Comparison of ENCODE assay signal across 32 mouse cellular contexts in the genomic region with DNA sequence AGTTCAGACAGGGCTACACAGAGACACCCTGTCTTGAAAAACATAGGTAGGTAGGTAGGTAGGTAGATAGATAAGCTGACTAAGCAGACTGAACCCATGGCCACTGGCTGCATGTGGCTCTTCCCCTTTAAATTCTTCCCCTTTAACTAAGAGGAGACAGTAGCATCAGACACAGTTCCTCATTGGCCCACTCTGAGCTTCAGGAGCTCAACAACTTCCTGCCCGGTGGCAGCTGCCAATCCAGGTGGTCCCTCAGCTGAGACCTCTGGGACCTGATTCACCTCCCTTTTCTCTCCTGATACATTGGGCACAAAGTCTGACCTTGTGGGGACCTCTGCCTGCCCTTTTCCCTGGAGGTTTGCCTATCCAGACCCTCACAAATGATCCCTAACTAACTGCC. TPM values are rescaled to one million over a fixed set of nuclear protein-coding genes. Genes with fewer than 3 reads are reported as not detected.
A peak's percentile ranks its signal among the peaks of the same experiment; 100 is the strongest.
DNase-seq lines count a peak whose midpoint lies in the region; ATAC-seq and TF ChIP-seq lines count a peak whose summit lies in the region.
"Had no signal": no experiment of that assay in that cellular context is flagged by ENCODE, and none has a peak within 500 bp of the region (broad histone marks: within the 10 kb centered on the region; RNA-seq: fewer than 3 reads in every experiment).

No protein-coding gene starts in this region.

- no peak for ATAC-seq in liver, postnatal 0 days
- ATAC-seq in liver, embryonic 12.5 days: no peak
- 0 out of 2 replicates have a peak, but pooled peaks have one; percentile 11 for ATAC-seq in granulocyte monocyte progenitor cell, adult 5-6 weeks (replicated peaks; ENCODE audit: poor library complexity, severe bottlenecking)
- ATAC-seq in activated CD4-positive, CD25-positive, alpha-beta regulatory T cell, adult 4 months: no peak
- ATAC-seq: forebrain, embryonic 15.5 days had no signal

- H3K4me2 ChIP-seq in liver, postnatal 0 days (ENCODE audit: low read depth, low read length): 0 out of 2 replicates have a peak overlapping the region, but pooled peaks have one; percentile 30
- H3K4me2 ChIP-seq in liver, embryonic 12.5 days: no peak overlapping the region
- H3K4me2 ChIP-seq: embryonic facial prominence, embryonic 12.5 days; forebrain, embryonic 15.5 days; heart, embryonic 13.5 days; hindbrain, embryonic 12.5 days; limb, embryonic 15.5 days; neural tube, embryonic 12.5 days had no signal

- no peak overlapping the region for H3K9ac ChIP-seq in liver, postnatal 0 days (replicated peaks)
- H3K9ac ChIP-seq in liver, embryonic 12.5 days: no peak overlapping the region
- H3K9ac ChIP-seq: embryonic facial prominence, embryonic 12.5 days; forebrain, embryonic 15.5 days; heart, embryonic 13.5 days; hindbrain, embryonic 12.5 days; limb, embryonic 15.5 days; neural tube, embryonic 12.5 days had no signal

- WGBS in liver, postnatal 0 days (ENCODE audit: insufficient replicate concordance): 67% methylated on average over 1 of the region's 1 CpGs
- WGBS in liver, embryonic 12.5 days (ENCODE audit: insufficient replicate concordance): 62% methylated on average over 1 of the region's 1 CpGs

- no peak for DNase-seq in liver, postnatal 0 days
- DNase-seq in thymus, postnatal 10 days (ENCODE audit: low spot score in 2 of 2): peak; percentile 53 to 61
- DNase-seq in lung, postnatal 14 days: no peak
- no peak for DNase-seq in spleen, postnatal 10 days (ENCODE audit: low spot score in 2 of 2)
- DNase-seq: adrenal gland, postnatal 25 days; cerebellum, adult 11 months; cerebellum, postnatal 10 days; gastrocnemius, postnatal 14 days; heart, adult 18-20 months; heart, postnatal 14 days; kidney, adult 2 months; layer of hippocampus, adult 9-11 months; left cerebral cortex, postnatal 4 days; lung, adult 18-20 months; lung, postnatal 10 days; midbrain, embryonic 14.5 days; retina, postnatal 1 day; right cerebral cortex, postnatal 25 days had no signal

- H3K27me3 ChIP-seq in liver, postnatal 0 days (ENCODE audit: insufficient read depth, low read length): no peaks in the 10 kb centered on the region
- H3K27me3 ChIP-seq in liver, embryonic 12.5 days (replicated peaks): no peaks in the 10 kb centered on the region
- H3K27me3 ChIP-seq: embryonic facial prominence, embryonic 12.5 days; forebrain, embryonic 15.5 days; heart, embryonic 13.5 days; hindbrain, embryonic 12.5 days; limb, embryonic 15.5 days; megakaryocyte, embryonic 14.5 days; neural tube, embryonic 12.5 days had no signal

- peaks cover 71% of the 10 kb centered on the region for H3K36me3 ChIP-seq in liver, postnatal 0 days (replicated peaks; ENCODE audit: insufficient read depth, low read length)
- H3K36me3 ChIP-seq in liver, embryonic 12.5 days: peaks cover 92% of the 10 kb centered on the region

- H3K4me1 ChIP-seq in liver, postnatal 0 days (ENCODE audit: insufficient read depth): peaks cover 37% of the 10 kb centered on the region
- H3K4me1 ChIP-seq in liver, embryonic 12.5 days: peaks cover 52% of the 10 kb centered on the region

- no peak overlapping the region for H3K4me3 ChIP-seq in liver, postnatal 0 days (ENCODE audit: low read depth, low read length)
- H3K4me3 ChIP-seq in liver, embryonic 12.5 days: no peak overlapping the region
- H3K4me3 ChIP-seq: embryonic facial prominence, embryonic 12.5 days; erythroblast, embryonic 14.5 days; forebrain, embryonic 15.5 days; heart, embryonic 13.5 days; hindbrain, embryonic 12.5 days; limb, embryonic 15.5 days; megakaryocyte, embryonic 14.5 days; neural tube, embryonic 12.5 days had no signal

- TF ChIP-seq EP300 in liver, postnatal 0 days (IDR thresholded peaks at IDR 0.05; ENCODE audit: low read depth): no peak

- no peak overlapping the region for H3K27ac ChIP-seq in liver, postnatal 0 days (ENCODE audit: low read depth)
- H3K27ac ChIP-seq in liver, embryonic 12.5 days: no peak overlapping the region
- H3K27ac ChIP-seq: embryonic facial prominence, embryonic 12.5 days; forebrain, embryonic 15.5 days; heart, embryonic 13.5 days; hindbrain, embryonic 12.5 days; kidney, postnatal 0 days; limb, embryonic 15.5 days; neural tube, embryonic 12.5 days had no signal

- TF ChIP-seq CTCF in liver, postnatal 0 days (IDR thresholded peaks at IDR 0.05; ENCODE audit: low read depth): no peak

- H3K9me3 ChIP-seq in liver, postnatal 0 days (ENCODE audit: low read length): no peaks in the 10 kb centered on the region
- no peaks in the 10 kb centered on the region for H3K9me3 ChIP-seq in liver, embryonic 12.5 days (replicated peaks)
- H3K9me3 ChIP-seq: embryonic facial prominence, embryonic 12.5 days; forebrain, embryonic 15.5 days; heart, embryonic 13.5 days; hindbrain, embryonic 12.5 days; limb, embryonic 15.5 days; megakaryocyte, embryonic 14.5 days; neural tube, embryonic 12.5 days had no signal

RNA-seq across cellular contexts. Expression of a gene that starts 10.9 kb away (rescaled TPM):
- polyA plus RNA-seq in liver, postnatal 0 days (2015; fragmentation: Nextera tagmentation; extraction: Ambion mirVana): 3.6 and 4.3 TPM in 2 replicates
- 6.0 and 6.1 TPM in 2 replicates for polyA plus RNA-seq in liver, embryonic 12.5 days (2016; fragmentation: Nextera tagmentation; extraction: Ambion mirVana)
- 29.5 and 37.5 TPM in 2 replicates for total RNA-seq in granulocyte monocyte progenitor cell, adult 5-6 weeks (2014; fragmentation: Nextera tagmentation)
- total RNA-seq in granulocyte monocyte progenitor cell, adult 5-6 weeks (2017): 1.2 TPM in 2 replicates
- polyA plus RNA-seq in activated CD4-positive, CD25-positive, alpha-beta regulatory T cell, adult 4 months (2017; shearing (Covaris generic)): 10 to 100 TPM; 12.5 to 12.9 TPM

RNA-seq across cellular contexts. Expression of a gene that starts 16.3 kb away (rescaled TPM):
- 116 and 120 TPM in 2 replicates for polyA plus RNA-seq in liver, postnatal 0 days (2015; fragmentation: Nextera tagmentation; extraction: Ambion mirVana)
- polyA plus RNA-seq in liver, embryonic 12.5 days (2016; fragmentation: Nextera tagmentation; extraction: Ambion mirVana): 77.4 and 77.8 TPM in 2 replicates
- 26.5 and 45.9 TPM in 2 replicates for total RNA-seq in granulocyte monocyte progenitor cell, adult 5-6 weeks (2014; fragmentation: Nextera tagmentation)
- 15.5 and 25.2 TPM in 2 replicates for total RNA-seq in granulocyte monocyte progenitor cell, adult 5-6 weeks (2017)
- 10 to 100 TPM; 31.6 to 42.2 TPM for polyA plus RNA-seq in activated CD4-positive, CD25-positive, alpha-beta regulatory T cell, adult 4 months (2017; shearing (Covaris generic))

RNA-seq across cellular contexts. Expression of a gene that starts 20.4 kb away (rescaled TPM):
- 2.1 and 2.4 TPM in 2 replicates for polyA plus RNA-seq in liver, postnatal 0 days (2015; fragmentation: Nextera tagmentation; extraction: Ambion mirVana)
- polyA plus RNA-seq in liver, embryonic 12.5 days (2016; fragmentation: Nextera tagmentation; extraction: Ambion mirVana): 3.9 and 4.8 TPM in 2 replicates
- total RNA-seq in granulocyte monocyte progenitor cell, adult 5-6 weeks (2014; fragmentation: Nextera tagmentation): 1.5 TPM in 1 of 2 replicates, not detected in the other
- total RNA-seq in granulocyte monocyte progenitor cell, adult 5-6 weeks (2017): 0.26 and 1.6 TPM in 2 replicates
- 10 to 100 TPM; 54.3 to 75.1 TPM for polyA plus RNA-seq in activated CD4-positive, CD25-positive, alpha-beta regulatory T cell, adult 4 months (2017; shearing (Covaris generic))

RNA-seq across cellular contexts. Expression of a gene that starts 29.6 kb away (rescaled TPM):
- 638 and 713 TPM in 2 replicates for polyA plus RNA-seq in liver, postnatal 0 days (2015; fragmentation: Nextera tagmentation; extraction: Ambion mirVana)
- 5.9 and 6.1 TPM in 2 replicates for polyA plus RNA-seq in liver, embryonic 12.5 days (2016; fragmentation: Nextera tagmentation; extraction: Ambion mirVana)
- not detected in 2 replicates for total RNA-seq in granulocyte monocyte progenitor cell, adult 5-6 weeks (2014; fragmentation: Nextera tagmentation)
- total RNA-seq in granulocyte monocyte progenitor cell, adult 5-6 weeks (2017): not detected in 2 replicates
- not detected for polyA plus RNA-seq in activated CD4-positive, CD25-positive, alpha-beta regulatory T cell, adult 4 months (2017; shearing (Covaris generic))
- total RNA-seq: gastrocnemius, postnatal 14 days; left cerebral cortex, postnatal 4 days had no signal
- polyA plus RNA-seq: C2C12; embryonic facial prominence, embryonic 12.5 days; erythroblast, embryonic 14.5 days; forebrain, embryonic 15.5 days; hindbrain, embryonic 12.5 days; limb, embryonic 15.5 days; midbrain, embryonic 14.5 days; neural tube, embryonic 12.5 days; stomach, embryonic 14.5 days had no signal

Comparison
In these comparisons a context has a peak if more than half of its experiments do, and no peak if none do; other contexts are left out.
1. DNase-seq: peak in thymus, postnatal 10 days (2 of 2); none in liver, postnatal 0 days (single experiment), lung, postnatal 14 days (single experiment) and spleen, postnatal 10 days (0 of 2).